Mouse (Mus musculus) forebrain, embryonic 13.5 days (tissue): ENCODE data around the gene Ppp1r1c. TPM values are rescaled to one million over a fixed set of nuclear protein-coding genes. Genes with fewer than 3 reads are reported as not detected.

Source experiments
- ATAC-seq: fragments of 200-750 bp; cut with Nextera tagmentation; 2 replicates; pipeline ENCODE4 v1.8.0; 2017
- H3K27ac ChIP-seq: fragments of 300-500 bp; sonication (generic); 2 replicates; pipeline ENCODE4 v1.5.1; 2015; ENCODE audit warnings: inconsistent platforms, mild to moderate bottlenecking, moderate library complexity
- H3K27me3 ChIP-seq: fragments of 300-500 bp; sonication (generic); 2 replicates; pipeline ENCODE4 v1.6.1; 2015; ENCODE audit warnings: mild to moderate bottlenecking, inconsistent platforms
- H3K36me3 ChIP-seq: fragments of 300-500 bp; sonication (generic); 2 replicates; pipeline ENCODE4 v1.6.1; 2015; ENCODE audit warnings: mild to moderate bottlenecking, inconsistent platforms; ENCODE audit not compliant: poor library complexity, severe bottlenecking
- H3K4me1 ChIP-seq: fragments of 300-500 bp; sonication (generic); 2 replicates; pipeline ENCODE4 v1.6.1; 2015; ENCODE audit warnings: inconsistent platforms
- H3K4me2 ChIP-seq: fragments of 300-500 bp; sonication (generic); 2 replicates; pipeline ENCODE4 v1.6.1; 2015; ENCODE audit warnings: inconsistent platforms, mild to moderate bottlenecking, moderate library complexity
- H3K4me3 ChIP-seq: fragments of 300-500 bp; sonication (generic); 2 replicates; pipeline ENCODE4 v1.5.1; 2015; ENCODE audit warnings: mild to moderate bottlenecking, inconsistent platforms
- H3K9ac ChIP-seq: fragments of 300-500 bp; sonication (generic); 2 replicates; pipeline ENCODE4 v1.6.1; 2015; ENCODE audit warnings: mild to moderate bottlenecking, inconsistent platforms
- H3K9me3 ChIP-seq: fragments of 300-500 bp; sonication (generic); replicated peaks from 2 replicates; pipeline ENCODE4 v1.6.1; 2016; ENCODE audit warnings: inconsistent platforms
- WGBS: fragments of 180-500 bp; shearing (Covaris S2); methylation state at CpG from one replicate; pipeline ENCODE4 v1.1.7; 2015; 5-methylcytosine and 5-hydroxymethylcytosine counted together
- polyA plus RNA-seq: library from polyadenylated mRNA; unstranded; fragments of >200 nt; fragmentation: Nextera tagmentation; extraction: Ambion mirVana; gene quantifications from 2 replicates; pipeline ENCODE4 v1.2.1, GENCODE M21; 2015

Gene Ppp1r1c
- polyA plus RNA-seq, 1 experiment from 2014 or later = 0.22 TPM

DNA sequence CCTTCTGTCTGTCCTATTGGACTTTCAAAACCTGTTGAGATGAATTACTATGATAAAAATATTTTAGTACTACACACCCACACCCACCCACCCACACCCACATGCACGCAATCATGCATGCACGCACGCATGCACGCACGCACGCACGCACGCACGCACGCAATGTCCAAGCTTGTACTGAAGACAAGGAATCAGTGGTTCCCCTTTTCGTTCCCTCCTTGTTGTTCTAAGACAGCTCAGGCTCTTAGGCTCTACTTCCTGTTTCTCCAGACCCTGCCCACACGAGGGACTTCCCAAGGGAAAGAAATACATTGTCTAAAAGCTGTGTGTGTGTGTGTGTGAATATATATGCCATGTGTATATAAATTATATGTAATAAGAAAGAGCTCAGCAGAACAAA is 11.6 kb upstream of the Ppp1r1c start:
- ATAC-seq = no peak
- Histone ChIP-seq H3K4me3 (no peak overlapping the region), H3K27ac (no peak overlapping the region), H3K4me2 (no peak overlapping the region), H3K27me3 (no peaks in the 10 kb centered on the region), H3K4me1 (no peaks in the 10 kb centered on the region), H3K36me3 (no peaks in the 10 kb centered on the region), H3K9me3 (no peaks in the 10 kb centered on the region), H3K9ac (no peak overlapping the region)
- 92% methylated on average over 12 of the region's 12 CpGs for WGBS

DNA sequence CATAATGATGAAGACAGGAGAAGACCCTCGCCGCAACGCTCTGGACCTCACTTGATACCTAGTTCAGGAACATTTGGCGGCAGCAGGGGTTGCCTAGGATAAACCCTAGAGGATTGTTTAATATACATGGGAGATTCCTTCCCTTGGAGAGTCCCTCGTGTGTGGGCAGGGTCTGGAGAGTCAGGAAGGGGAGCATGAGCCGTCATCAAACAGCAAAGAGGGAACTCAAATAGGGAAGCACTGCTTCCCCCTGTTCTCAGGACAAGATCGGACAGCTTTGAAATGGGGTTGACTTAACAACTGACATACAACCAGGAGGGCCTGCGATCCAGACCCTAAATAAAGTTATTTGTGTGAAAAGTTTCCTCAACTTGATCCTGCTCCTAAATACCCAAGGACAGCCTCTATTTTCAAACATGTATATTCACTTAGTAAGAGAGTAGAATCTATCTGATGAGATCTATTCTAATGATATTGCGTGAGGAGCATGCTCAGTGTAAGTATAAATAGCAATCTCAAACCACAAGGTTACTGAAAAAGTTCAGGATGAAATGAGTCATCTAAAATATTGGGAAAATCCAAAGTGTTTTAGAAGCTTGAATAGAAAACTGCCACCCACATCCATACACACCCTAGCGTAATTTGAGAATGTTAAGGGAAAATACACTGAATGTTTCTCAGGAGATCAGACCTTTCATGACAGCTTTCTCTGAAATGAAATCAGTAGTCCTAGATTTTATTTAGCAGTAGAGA is 10.9 kb upstream of the Ppp1r1c start:
- Histone ChIP-seq H3K4me1 (no peaks in the 10 kb centered on the region), H3K9ac (no peak overlapping the region), H3K27me3 (no peaks in the 10 kb centered on the region), H3K4me2 (no peak overlapping the region), H3K27ac (no peak overlapping the region), H3K36me3 (no peaks in the 10 kb centered on the region), H3K4me3 (no peak overlapping the region), H3K9me3 (no peaks in the 10 kb centered on the region)
- no peak for ATAC-seq
- 88% methylated on average over 10 of the region's 10 CpGs for WGBS

- H3K9me3 ChIP-seq = no peaks in the 10 kb centered on the region
- no peak overlapping the region for H3K27ac ChIP-seq
- H3K9ac ChIP-seq = no peak overlapping the region
- H3K4me2 ChIP-seq = no peak overlapping the region
- WGBS = 90% methylated on average over 2 of the region's 2 CpGs
- no peaks in the 10 kb centered on the region for H3K36me3 ChIP-seq
- no peak for ATAC-seq
- no peak overlapping the region for H3K4me3 ChIP-seq
- no peaks in the 10 kb centered on the region for H3K27me3 ChIP-seq
- H3K4me1 ChIP-seq = no peaks in the 10 kb centered on the region
Measured at GRCm38 (mm10) chr2:79698166-79698565, 9.4 kb upstream of the Ppp1r1c start.

GRCm38 (mm10) chr2:79704773-79705172 is 2.8 kb upstream of the Ppp1r1c start:
- no peak overlapping the region for H3K27ac ChIP-seq
- no peaks in the 10 kb centered on the region for H3K4me1 ChIP-seq
- H3K4me2 ChIP-seq = no peak overlapping the region
- H3K9me3 ChIP-seq = no peaks in the 10 kb centered on the region
- no peaks in the 10 kb centered on the region for H3K27me3 ChIP-seq
- WGBS = 88% methylated on average over 2 of the region's 2 CpGs
- H3K36me3 ChIP-seq = no peaks in the 10 kb centered on the region
- H3K4me3 ChIP-seq = no peak overlapping the region
- no peak for ATAC-seq
- no peak overlapping the region for H3K9ac ChIP-seq

- 87% methylated on average over 3 of the region's 3 CpGs for WGBS
- H3K9ac ChIP-seq = no peak overlapping the region
- no peak for ATAC-seq
Measured at GRCm38 (mm10) chr2:79713662-79714091, 6.1 kb downstream of the Ppp1r1c start.

GRCm38 (mm10) chr2:79714745-79715144 is 7.2 kb downstream of the Ppp1r1c start:
- Histone ChIP-seq H3K9ac (no peak overlapping the region), H3K4me3 (no peak overlapping the region), H3K27me3 (no peaks in the 10 kb centered on the region), H3K9me3 (no peaks in the 10 kb centered on the region), H3K4me1 (0 out of 2 replicates have a peak, but pooled peaks cover 7% of the 10 kb centered on the region), H3K27ac (no peak overlapping the region), H3K4me2 (no peak overlapping the region), H3K36me3 (no peaks in the 10 kb centered on the region)
- WGBS = 82% methylated on average over 6 of the region's 6 CpGs
- ATAC-seq = no peak

More at GRCm38 (mm10) chr2:79713662-79714091, 6.1 kb downstream of the Ppp1r1c start:
- Histone ChIP-seq H3K4me2 (no peak overlapping the region), H3K36me3 (no peaks in the 10 kb centered on the region), H3K4me3 (no peak overlapping the region), H3K9me3 (no peaks in the 10 kb centered on the region), H3K27me3 (no peaks in the 10 kb centered on the region), H3K4me1 (0 out of 2 replicates have a peak, but pooled peaks cover 7% of the 10 kb centered on the region), H3K27ac (no peak overlapping the region)

- H3K9me3 ChIP-seq = no peaks in the 10 kb centered on the region
- H3K9ac ChIP-seq = no peak overlapping the region
- H3K27me3 ChIP-seq = no peaks in the 10 kb centered on the region
- no peak overlapping the region for H3K27ac ChIP-seq
- no peak overlapping the region for H3K4me3 ChIP-seq
- ATAC-seq = 0 out of 2 replicates have a peak, but pooled peaks have one; percentile 38
- H3K4me1 ChIP-seq = 0 out of 2 replicates have a peak, but pooled peaks cover 7% of the 10 kb centered on the region
- WGBS = 21% methylated on average over 2 of the region's 2 CpGs
- no peaks in the 10 kb centered on the region for H3K36me3 ChIP-seq
- no peak overlapping the region for H3K4me2 ChIP-seq
Measured at GRCm38 (mm10) chr2:79715925-79716324, 8.3 kb downstream of the Ppp1r1c start.

DNA sequence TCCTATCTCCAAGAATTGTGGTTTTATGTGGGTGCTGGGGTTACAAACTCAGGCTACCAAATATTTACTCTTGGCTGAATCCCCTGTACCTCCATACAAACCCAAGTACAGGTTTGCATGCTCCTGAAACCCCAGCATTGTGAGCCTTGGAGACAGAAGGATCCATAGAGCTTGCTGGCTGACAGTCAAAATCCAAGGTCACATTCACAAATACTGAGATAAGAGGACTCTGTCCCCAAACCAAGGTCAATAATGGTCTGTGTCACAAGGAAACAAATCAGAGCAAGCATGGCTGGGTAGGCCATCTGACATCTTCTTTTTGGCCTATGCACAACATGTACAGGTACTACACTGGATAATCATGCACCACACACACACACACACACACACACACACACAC is 10.3 kb downstream of the Ppp1r1c start:
- ATAC-seq = no peak
- Histone ChIP-seq H3K4me3 (no peak overlapping the region), H3K27me3 (no peaks in the 10 kb centered on the region), H3K4me1 (0 out of 2 replicates have a peak, but pooled peaks cover 7% of the 10 kb centered on the region), H3K36me3 (no peaks in the 10 kb centered on the region), H3K4me2 (no peak overlapping the region), H3K9me3 (no peaks in the 10 kb centered on the region), H3K27ac (no peak overlapping the region), H3K9ac (no peak overlapping the region)

- ATAC-seq = no peak
- no peaks in the 10 kb centered on the region for H3K4me1 ChIP-seq
- 75% methylated on average over 1 of the region's 1 CpGs for WGBS
- no peak overlapping the region for H3K4me3 ChIP-seq
- H3K36me3 ChIP-seq = no peaks in the 10 kb centered on the region
- no peak overlapping the region for H3K4me2 ChIP-seq
- no peaks in the 10 kb centered on the region for H3K27me3 ChIP-seq
- no peak overlapping the region for H3K27ac ChIP-seq
- no peaks in the 10 kb centered on the region for H3K9me3 ChIP-seq
- no peak overlapping the region for H3K9ac ChIP-seq
Measured at GRCm38 (mm10) chr2:79722415-79722814, 14.8 kb downstream of the Ppp1r1c start.

DNA sequence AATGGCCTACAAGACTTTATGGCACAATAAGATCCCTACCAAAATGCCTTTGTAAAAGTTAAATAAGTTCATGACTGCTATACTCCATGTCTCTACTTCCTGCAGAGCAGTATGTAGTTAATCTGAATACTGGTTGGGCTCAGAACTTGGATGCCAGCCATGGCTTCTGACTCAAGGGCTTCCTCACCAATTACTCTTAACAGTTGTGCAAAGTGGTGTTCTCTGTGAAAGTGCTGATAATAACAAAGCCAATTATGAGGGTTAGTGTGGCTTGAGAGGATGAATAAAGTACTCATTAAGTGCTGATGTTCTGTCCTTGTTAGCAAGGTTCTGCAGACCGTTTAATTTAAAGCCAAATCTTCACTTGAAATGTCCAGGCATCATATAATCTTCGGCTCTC is 31.4 kb downstream of the Ppp1r1c start:
- 61% methylated on average over 2 of the region's 2 CpGs for WGBS
- no peak for ATAC-seq
- H3K9ac ChIP-seq = no peak overlapping the region

DNA sequence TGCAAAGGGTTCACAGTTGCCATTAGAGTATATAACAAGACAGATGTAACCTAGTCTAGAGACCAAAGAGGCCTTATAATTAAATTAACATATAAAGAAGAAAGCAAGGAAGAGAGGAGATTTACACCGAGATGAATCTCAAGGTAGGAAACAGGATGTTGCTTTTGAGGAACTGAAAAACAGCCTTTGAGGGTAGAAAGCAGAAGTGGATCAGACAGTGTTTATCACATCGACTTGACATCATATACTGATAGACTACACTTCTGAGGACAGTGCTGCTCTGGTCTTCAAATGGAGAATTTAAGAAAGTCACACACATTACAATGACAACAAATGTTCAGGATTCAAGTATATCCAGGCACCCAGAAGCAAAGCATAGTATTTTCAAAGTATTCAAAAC is 34.4 kb downstream of the Ppp1r1c start:
- ATAC-seq = no peak
- Histone ChIP-seq H3K4me2 (no peak overlapping the region), H3K4me1 (no peaks in the 10 kb centered on the region), H3K9ac (no peak overlapping the region), H3K9me3 (peaks cover 3% of the 10 kb centered on the region; the same call in 1 of the 2 replicates), H3K36me3 (no peaks in the 10 kb centered on the region), H3K27ac (no peak overlapping the region), H3K4me3 (no peak overlapping the region), H3K27me3 (no peaks in the 10 kb centered on the region)
- WGBS = 92% methylated on average over 2 of the region's 2 CpGs

More for the DNA sequence above, 31.4 kb downstream of the Ppp1r1c start:
- no peaks in the 10 kb centered on the region for H3K27me3 ChIP-seq
- H3K36me3 ChIP-seq = no peaks in the 10 kb centered on the region
- H3K4me2 ChIP-seq = no peak overlapping the region
- H3K27ac ChIP-seq = no peak overlapping the region
- H3K9me3 ChIP-seq = peaks cover 7% of the 10 kb centered on the region; the same call in 1 of the 2 replicates
- H3K4me3 ChIP-seq = no peak overlapping the region
- no peaks in the 10 kb centered on the region for H3K4me1 ChIP-seq

GRCm38 (mm10) chr2:79744164-79744563 is 36.6 kb downstream of the Ppp1r1c start:
- H3K4me1 ChIP-seq = no peaks in the 10 kb centered on the region
- H3K36me3 ChIP-seq = no peaks in the 10 kb centered on the region
- no peak for ATAC-seq
- 90% methylated on average over 4 of the region's 4 CpGs for WGBS
- no peak overlapping the region for H3K27ac ChIP-seq
- H3K9me3 ChIP-seq = no peaks in the 10 kb centered on the region
- H3K4me2 ChIP-seq = no peak overlapping the region
- H3K27me3 ChIP-seq = no peaks in the 10 kb centered on the region
- no peak overlapping the region for H3K9ac ChIP-seq
- no peak overlapping the region for H3K4me3 ChIP-seq

DNA sequence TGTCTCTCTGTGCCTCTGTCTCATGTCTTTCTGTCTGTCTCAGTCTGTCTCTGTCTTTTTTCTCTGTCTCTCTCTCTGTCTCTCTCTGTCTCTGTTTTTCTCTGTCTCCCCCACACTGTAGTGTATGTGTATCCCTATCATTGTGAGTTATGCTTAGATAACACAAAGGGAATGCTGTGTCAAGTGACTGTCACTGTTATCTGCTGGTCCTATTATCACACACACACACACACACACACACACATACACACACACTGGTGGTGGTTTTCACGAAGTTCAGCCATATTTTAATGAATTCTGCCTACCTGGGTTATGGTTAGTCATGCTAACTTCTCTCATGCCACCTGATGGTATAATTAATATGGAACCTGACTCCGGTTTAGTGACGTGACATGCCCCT is 44.1 kb downstream of the Ppp1r1c start:
- no peak for ATAC-seq
- H3K36me3 ChIP-seq = no peaks in the 10 kb centered on the region
- H3K4me2 ChIP-seq = no peak overlapping the region
- no peaks in the 10 kb centered on the region for H3K27me3 ChIP-seq
- H3K9ac ChIP-seq = no peak overlapping the region
- no peak overlapping the region for H3K27ac ChIP-seq
- no peak overlapping the region for H3K4me3 ChIP-seq
- no peaks in the 10 kb centered on the region for H3K9me3 ChIP-seq
- WGBS = 75% methylated on average over 3 of the region's 3 CpGs
- H3K4me1 ChIP-seq = no peaks in the 10 kb centered on the region
